Mouse (Mus musculus) stomach, postnatal 0 days (tissue): ENCODE measurements around the gene Skap2. TPM values are rescaled to one million over a fixed set of nuclear protein-coding genes. Genes with fewer than 3 reads are reported as not detected.

Experiments used
- ATAC-seq: fragments of 200-750 bp; cut with Nextera tagmentation; 2 replicates; pipeline ENCODE4 v1.8.0; 2017; ENCODE audit not compliant: low FRiP score, low TSS enrichment
- DNase-seq: peaks from one replicate; pipeline ENCODE4 v3.0.0-alpha.2; 2016; ENCODE audit warnings: low spot score
- H3K27ac ChIP-seq: fragments of 300-500 bp; sonication (generic); replicated peaks from 2 replicates; pipeline ENCODE4 v1.5.1; 2014; ENCODE audit warnings: mild to moderate bottlenecking, control low read depth
- H3K27me3 ChIP-seq: fragments of 300-500 bp; sonication (generic); 2 replicates; pipeline ENCODE4 v1.6.1; 2014; ENCODE audit warnings: low read length; ENCODE audit not compliant: control insufficient read depth, insufficient read depth
- H3K36me3 ChIP-seq: fragments of 300-500 bp; sonication (generic); 2 replicates; pipeline ENCODE4 v1.6.1; 2014; ENCODE audit warnings: low read length, mixed read lengths; ENCODE audit not compliant: control insufficient read depth, insufficient read depth
- H3K4me1 ChIP-seq: fragments of 300-500 bp; sonication (generic); replicated peaks from 2 replicates; pipeline ENCODE4 v1.6.1; 2014; ENCODE audit warnings: antibody characterized with exemption; ENCODE audit not compliant: control insufficient read depth, insufficient read depth
- H3K4me2 ChIP-seq: fragments of 300-500 bp; sonication (generic); replicated peaks from 2 replicates; pipeline ENCODE4 v1.6.1; 2014; ENCODE audit warnings: low read depth, mild to moderate bottlenecking, control low read depth, moderate library complexity
- H3K4me3 ChIP-seq: fragments of 300-500 bp; sonication (generic); 2 replicates; pipeline ENCODE4 v1.5.1; 2014; ENCODE audit warnings: low read depth, low read length, control low read depth
- H3K9ac ChIP-seq: fragments of 300-500 bp; sonication (generic); 2 replicates; pipeline ENCODE4 v1.6.1; 2014; ENCODE audit warnings: mild to moderate bottlenecking, low read length, control low read depth, mixed read lengths
- H3K9me3 ChIP-seq: fragments of 300-500 bp; sonication (generic); 2 replicates; pipeline ENCODE4 v1.6.1; 2016; ENCODE audit warnings: low read length; ENCODE audit not compliant: control insufficient read depth
- CTCF ChIP-seq: IDR thresholded peaks from 2 replicates; pipeline ENCODE4 v1.5.1; 2016; ENCODE audit warnings: antibody characterized with exemption, low read depth, mild to moderate bottlenecking, moderate library complexity
- EP300 ChIP-seq: optimal IDR thresholded peaks from 2 replicates; pipeline ENCODE3; 2016; ENCODE audit warnings: antibody characterized with exemption
- WGBS: fragments of 180-500 bp; shearing (Covaris S2); extraction: QIAGEN DNeasy Blood & Tissue Kit; methylation state at CpG from one replicate; pipeline ENCODE4 v1.1.7; 2014; 5-methylcytosine and 5-hydroxymethylcytosine counted together
- polyA plus RNA-seq: library from polyadenylated mRNA; unstranded; fragments of >200 nt; fragmentation: Nextera tagmentation; extraction: Ambion mirVana; gene quantifications from 2 replicates; pipeline ENCODE4 v1.2.1, GENCODE M21; 2015

Skap2 gene
- polyA plus RNA-seq, 1 experiment from 2014 or later = 27.3 TPM

GRCm38 (mm10) chr6:52045517-52045916, 33.2 kb upstream of the Skap2 start:
- DNase-seq (no peak), ATAC-seq (no peak)
- Histone ChIP-seq H3K4me3 (no peak overlapping the region), H3K27ac (no peak overlapping the region), H3K9me3 (no peaks in the 10 kb centered on the region), H3K27me3 (no peaks in the 10 kb centered on the region), H3K36me3 (no peaks in the 10 kb centered on the region), H3K9ac (no peak overlapping the region), H3K4me1 (no peaks in the 10 kb centered on the region), H3K4me2 (no peak overlapping the region)
- WGBS = 67% methylated on average over 5 of the region's 5 CpGs
- no peak for TF ChIP-seq EP300
- TF ChIP-seq CTCF = peak; percentile 53

GRCm38 (mm10) chr6:52036077-52036476, 23.7 kb upstream of the Skap2 start:
- peak; percentile 51 for TF ChIP-seq CTCF
- TF ChIP-seq EP300 = no peak
- Histone ChIP-seq H3K36me3 (no peaks in the 10 kb centered on the region), H3K9ac (no peak overlapping the region), H3K4me1 (no peaks in the 10 kb centered on the region), H3K9me3 (no peaks in the 10 kb centered on the region), H3K4me3 (no peak overlapping the region), H3K27ac (no peak overlapping the region), H3K4me2 (no peak overlapping the region), H3K27me3 (no peaks in the 10 kb centered on the region)
- no peak for DNase-seq
- WGBS = 86% methylated on average over 4 of the region's 4 CpGs
- ATAC-seq = no peak

GRCm38 (mm10) chr6:52031181-52031580, 18.8 kb upstream of the Skap2 start:
- no peak overlapping the region for H3K4me3 ChIP-seq
- H3K4me2 ChIP-seq = no peak overlapping the region
- no peaks in the 10 kb centered on the region for H3K36me3 ChIP-seq
- no peak overlapping the region for H3K27ac ChIP-seq
- H3K9ac ChIP-seq = no peak overlapping the region
- no peaks in the 10 kb centered on the region for H3K27me3 ChIP-seq
- 39% methylated on average over 7 of the region's 7 CpGs for WGBS
- H3K4me1 ChIP-seq = no peaks in the 10 kb centered on the region
- no peak for DNase-seq
- H3K9me3 ChIP-seq = no peaks in the 10 kb centered on the region
- TF ChIP-seq CTCF (no peak), EP300 (no peak)
- ATAC-seq = no peak

- no peak for TF ChIP-seq CTCF
- TF ChIP-seq EP300 = no peak
- Histone ChIP-seq H3K9ac (no peak overlapping the region), H3K9me3 (no peaks in the 10 kb centered on the region), H3K27ac (no peak overlapping the region), H3K4me1 (no peaks in the 10 kb centered on the region), H3K4me2 (no peak overlapping the region), H3K4me3 (no peak overlapping the region), H3K27me3 (no peaks in the 10 kb centered on the region), H3K36me3 (no peaks in the 10 kb centered on the region)
- DNase-seq (no peak), ATAC-seq (no peak)
- 95% methylated on average over 7 of the region's 7 CpGs for WGBS
These were observed 15.8 kb upstream of the Skap2 start for GRCm38 (mm10) chr6:52028131-52028530.

GRCm38 (mm10) chr6:52027181-52027580, 14.8 kb upstream of the Skap2 start:
- Histone ChIP-seq H3K4me1 (no peaks in the 10 kb centered on the region), H3K27me3 (no peaks in the 10 kb centered on the region), H3K36me3 (no peaks in the 10 kb centered on the region), H3K9ac (no peak overlapping the region), H3K9me3 (no peaks in the 10 kb centered on the region), H3K4me2 (no peak overlapping the region), H3K4me3 (no peak overlapping the region), H3K27ac (no peak overlapping the region)
- TF ChIP-seq EP300 = no peak
- no peak for TF ChIP-seq CTCF
- WGBS = 88% methylated on average over 4 of the region's 4 CpGs
- ATAC-seq (no peak), DNase-seq (no peak)

GRCm38 (mm10) chr6:52026281-52026680, 13.9 kb upstream of the Skap2 start:
- H3K9ac ChIP-seq = no peak overlapping the region
- DNase-seq (no peak), ATAC-seq (no peak)
- no peaks in the 10 kb centered on the region for H3K27me3 ChIP-seq
- no peak overlapping the region for H3K4me3 ChIP-seq
- 58% methylated on average over 11 of the region's 11 CpGs for WGBS
- no peak overlapping the region for H3K27ac ChIP-seq
- TF ChIP-seq EP300 (no peak), CTCF (no peak)
- no peaks in the 10 kb centered on the region for H3K4me1 ChIP-seq
- H3K36me3 ChIP-seq = no peaks in the 10 kb centered on the region
- H3K4me2 ChIP-seq = no peak overlapping the region
- H3K9me3 ChIP-seq = no peaks in the 10 kb centered on the region
